8 mouse cellular contexts compared by ENCODE assay signal in genomic region chr11:74876801-74877200, GRCm38 (mm10). TPM values are rescaled to one million over a fixed set of nuclear protein-coding genes. Genes with fewer than 3 reads are reported as not detected.
DNase-seq lines count a peak whose midpoint lies in the region; ATAC-seq lines count a peak whose summit lies in the region.

No protein-coding gene starts in this region.

- no peak overlapping the region; the same call in 1 of the 2 replicates for H3K9ac ChIP-seq in embryonic facial prominence, embryonic 15.5 days
- H3K9ac ChIP-seq in heart, embryonic 11.5 days (ENCODE audit: low read depth, low read length) = no peak overlapping the region
- H3K9ac ChIP-seq in limb, embryonic 11.5 days (ENCODE audit: low read length) = no peak overlapping the region
- no peak overlapping the region for H3K9ac ChIP-seq in neural tube, embryonic 12.5 days

- H3K27ac ChIP-seq in embryonic facial prominence, embryonic 15.5 days (replicated peaks) = no peak overlapping the region
- H3K27ac ChIP-seq in heart, embryonic 11.5 days (ENCODE audit: low read depth, low read length) = no peak overlapping the region
- H3K27ac ChIP-seq in limb, embryonic 11.5 days (replicated peaks; ENCODE audit: low read depth, low read length) = no peak overlapping the region
- no peak overlapping the region; the same call in 1 of the 2 replicates for H3K27ac ChIP-seq in neural tube, embryonic 12.5 days

- H3K4me3 ChIP-seq in embryonic facial prominence, embryonic 15.5 days (replicated peaks) = no peak overlapping the region
- no peak overlapping the region for H3K4me3 ChIP-seq in heart, embryonic 11.5 days (ENCODE audit: low read depth, low read length)
- no peak overlapping the region for H3K4me3 ChIP-seq in limb, embryonic 11.5 days (ENCODE audit: low read depth, low read length)
- no peak overlapping the region for H3K4me3 ChIP-seq in neural tube, embryonic 12.5 days

- 0 out of 2 replicates have a peak overlapping the region, but pooled peaks have one; percentile 12 for H3K4me2 ChIP-seq in embryonic facial prominence, embryonic 15.5 days (replicated peaks)
- peak overlapping the region; percentile 49 for H3K4me2 ChIP-seq in heart, embryonic 11.5 days
- peak overlapping the region; percentile 27; the same call in 1 of the 2 replicates for H3K4me2 ChIP-seq in limb, embryonic 11.5 days (ENCODE audit: low read depth, severe bottlenecking)
- H3K4me2 ChIP-seq in neural tube, embryonic 12.5 days (replicated peaks) = peak overlapping the region; percentile 44

- ATAC-seq in embryonic facial prominence, embryonic 15.5 days (ENCODE audit: insufficient number of reproducible peaks, low FRiP score, low TSS enrichment, low read depth) = peak; percentile 84
- no peak for ATAC-seq in heart, embryonic 11.5 days (replicated peaks; ENCODE audit: insufficient number of reproducible peaks, low FRiP score, low TSS enrichment)
- no peak for ATAC-seq in limb, embryonic 11.5 days (ENCODE audit: insufficient number of reproducible peaks, low FRiP score, low TSS enrichment, low read depth)
- ATAC-seq in neural tube, embryonic 12.5 days (ENCODE audit: low FRiP score, low read depth) = peak; percentile 87

- peaks cover 29% of the 10 kb centered on the region for H3K4me1 ChIP-seq in embryonic facial prominence, embryonic 15.5 days
- H3K4me1 ChIP-seq in heart, embryonic 11.5 days (ENCODE audit: control insufficient read depth, insufficient read depth, low read length) = peaks cover 27% of the 10 kb centered on the region
- H3K4me1 ChIP-seq in limb, embryonic 11.5 days (ENCODE audit: control insufficient read depth, insufficient read depth, low read length) = peaks cover 5% of the 10 kb centered on the region
- peaks cover 13% of the 10 kb centered on the region for H3K4me1 ChIP-seq in neural tube, embryonic 12.5 days

- DNase-seq in thymus, postnatal 4 days = peak; percentile 52
- no peak for DNase-seq in thymus, postnatal 10 days (ENCODE audit: low spot score in 2 of 2)
- DNase-seq in kidney, adult 9 months = peak; percentile 46
- peak; percentile 68 for DNase-seq in limb, embryonic 11.5 days (ENCODE audit: low spot score)
- DNase-seq in T-cell, adult 2 months (ENCODE audit: low spot score) = no peak

- no peaks in the 10 kb centered on the region for H3K9me3 ChIP-seq in embryonic facial prominence, embryonic 15.5 days (replicated peaks)
- no peaks in the 10 kb centered on the region for H3K9me3 ChIP-seq in heart, embryonic 11.5 days (replicated peaks; ENCODE audit: control insufficient read depth, low read length)
- H3K9me3 ChIP-seq in limb, embryonic 11.5 days (ENCODE audit: control insufficient read depth, low read length) = no peaks in the 10 kb centered on the region
- H3K9me3 ChIP-seq in neural tube, embryonic 12.5 days = no peaks in the 10 kb centered on the region

- WGBS in embryonic facial prominence, embryonic 15.5 days = 5% methylated on average over 9 of the region's 9 CpGs
- 3% methylated on average over 9 of the region's 9 CpGs for WGBS in heart, embryonic 11.5 days (ENCODE audit: insufficient replicate concordance)
- WGBS in limb, embryonic 11.5 days = under 1% methylated on average over 9 of the region's 9 CpGs
- 2% methylated on average over 9 of the region's 9 CpGs for WGBS in neural tube, embryonic 12.5 days

- H3K27me3 ChIP-seq in embryonic facial prominence, embryonic 15.5 days = no peaks in the 10 kb centered on the region
- no peaks in the 10 kb centered on the region for H3K27me3 ChIP-seq in heart, embryonic 11.5 days (ENCODE audit: control insufficient read depth, insufficient read depth, low read length)
- H3K27me3 ChIP-seq in limb, embryonic 11.5 days (ENCODE audit: control insufficient read depth, insufficient read depth, low read length) = no peaks in the 10 kb centered on the region
- no peaks in the 10 kb centered on the region for H3K27me3 ChIP-seq in neural tube, embryonic 12.5 days (replicated peaks)

- H3K36me3 ChIP-seq in embryonic facial prominence, embryonic 15.5 days = no peaks in the 10 kb centered on the region
- no peaks in the 10 kb centered on the region for H3K36me3 ChIP-seq in heart, embryonic 11.5 days (ENCODE audit: control insufficient read depth, insufficient read depth, low read length)
- no peaks in the 10 kb centered on the region for H3K36me3 ChIP-seq in limb, embryonic 11.5 days (ENCODE audit: control insufficient read depth, insufficient read depth, low read length)
- H3K36me3 ChIP-seq in neural tube, embryonic 12.5 days = no peaks in the 10 kb centered on the region

RNA-seq across cellular contexts. Expression of gene Sgsm2, which starts 20.1 kb away (rescaled TPM):
- 5.8 and 6.8 TPM in 2 replicates for polyA plus RNA-seq in embryonic facial prominence, embryonic 15.5 days (2015; fragmentation: Nextera tagmentation; extraction: Ambion mirVana)
- 3.9 and 5.5 TPM in 2 replicates for polyA plus RNA-seq in heart, embryonic 11.5 days (2014; fragmentation: Nextera tagmentation; extraction: Ambion mirVana)
- polyA plus RNA-seq in limb, embryonic 11.5 days (2014; fragmentation: Nextera tagmentation; extraction: Ambion mirVana) = 3.0 and 3.4 TPM in 2 replicates
- 16.1 and 16.8 TPM in 2 replicates for polyA plus RNA-seq in neural tube, embryonic 12.5 days (2016; fragmentation: Nextera tagmentation; extraction: Ambion mirVana)

RNA-seq across cellular contexts. Expression of gene Tsr1, which starts 21.1 kb away (rescaled TPM):
- polyA plus RNA-seq in embryonic facial prominence, embryonic 15.5 days (2015; fragmentation: Nextera tagmentation; extraction: Ambion mirVana) = 41.2 and 41.8 TPM in 2 replicates
- 34.0 and 40.6 TPM in 2 replicates for polyA plus RNA-seq in heart, embryonic 11.5 days (2014; fragmentation: Nextera tagmentation; extraction: Ambion mirVana)
- polyA plus RNA-seq in limb, embryonic 11.5 days (2014; fragmentation: Nextera tagmentation; extraction: Ambion mirVana) = 52.9 and 59.9 TPM in 2 replicates
- 35.2 and 38.3 TPM in 2 replicates for polyA plus RNA-seq in neural tube, embryonic 12.5 days (2016; fragmentation: Nextera tagmentation; extraction: Ambion mirVana)

RNA-seq across cellular contexts. Expression of gene Mnt, which starts 46.1 kb away (rescaled TPM):
- 6.3 and 6.9 TPM in 2 replicates for polyA plus RNA-seq in embryonic facial prominence, embryonic 15.5 days (2015; fragmentation: Nextera tagmentation; extraction: Ambion mirVana)
- polyA plus RNA-seq in heart, embryonic 11.5 days (2014; fragmentation: Nextera tagmentation; extraction: Ambion mirVana) = 2.7 and 3.5 TPM in 2 replicates
- polyA plus RNA-seq in limb, embryonic 11.5 days (2014; fragmentation: Nextera tagmentation; extraction: Ambion mirVana) = 5.1 and 5.5 TPM in 2 replicates
- 7.8 and 9.0 TPM in 2 replicates for polyA plus RNA-seq in neural tube, embryonic 12.5 days (2016; fragmentation: Nextera tagmentation; extraction: Ambion mirVana)

RNA-seq across cellular contexts. Expression of gene Smg6, which starts 48.8 kb away (rescaled TPM):
- 17.5 and 18.1 TPM in 2 replicates for polyA plus RNA-seq in embryonic facial prominence, embryonic 15.5 days (2015; fragmentation: Nextera tagmentation; extraction: Ambion mirVana)
- polyA plus RNA-seq in heart, embryonic 11.5 days (2014; fragmentation: Nextera tagmentation; extraction: Ambion mirVana) = 10.4 and 11.3 TPM in 2 replicates
- 18.5 and 20.8 TPM in 2 replicates for polyA plus RNA-seq in limb, embryonic 11.5 days (2014; fragmentation: Nextera tagmentation; extraction: Ambion mirVana)
- 21.3 and 21.8 TPM in 2 replicates for polyA plus RNA-seq in neural tube, embryonic 12.5 days (2016; fragmentation: Nextera tagmentation; extraction: Ambion mirVana)

RNA-seq across cellular contexts. Expression of gene Srr, which starts 48.9 kb away (rescaled TPM):
- 26.9 and 29.6 TPM in 2 replicates for polyA plus RNA-seq in embryonic facial prominence, embryonic 15.5 days (2015; fragmentation: Nextera tagmentation; extraction: Ambion mirVana)
- 19.2 and 25.0 TPM in 2 replicates for polyA plus RNA-seq in heart, embryonic 11.5 days (2014; fragmentation: Nextera tagmentation; extraction: Ambion mirVana)
- polyA plus RNA-seq in limb, embryonic 11.5 days (2014; fragmentation: Nextera tagmentation; extraction: Ambion mirVana) = 23.0 and 24.5 TPM in 2 replicates
- polyA plus RNA-seq in neural tube, embryonic 12.5 days (2016; fragmentation: Nextera tagmentation; extraction: Ambion mirVana) = 27.4 and 28.1 TPM in 2 replicates

Comparison
In these comparisons a context has a peak if more than half of its experiments do, and no peak if none do; other contexts are left out.
1. DNase-seq: peak in thymus, postnatal 4 days (single experiment), kidney, adult 9 months (single experiment) and limb, embryonic 11.5 days (single experiment); none in thymus, postnatal 10 days (0 of 2) and T-cell, adult 2 months (single experiment).
2. ATAC-seq: peak in embryonic facial prominence, embryonic 15.5 days (single experiment) and neural tube, embryonic 12.5 days (single experiment); none in heart, embryonic 11.5 days (single experiment) and limb, embryonic 11.5 days (single experiment).
3. Peak in every context shown above with its lines, with median percentiles within 50 percentile points of each other: H3K4me2 ChIP-seq.